ENCODE assay signal across 8 mouse cellular contexts in genomic region chr19:44266824-44267498, GRCm38 (mm10). TPM values are rescaled to one million over a fixed set of nuclear protein-coding genes. Genes with fewer than 3 reads are reported as not detected.
DNase-seq lines count a peak whose midpoint lies in the region; ATAC-seq lines count a peak whose summit lies in the region.

No protein-coding gene starts in this region.

- H3K9me3 ChIP-seq in hindbrain, embryonic 14.5 days (ENCODE audit: control insufficient read depth, low read length), result no peaks in the 10 kb centered on the region

- peak overlapping the region; percentile 49 for H3K4me3 ChIP-seq in hindbrain, embryonic 14.5 days (replicated peaks; ENCODE audit: low read length)

- peak overlapping the region; percentile 70 for H3K4me2 ChIP-seq in hindbrain, embryonic 14.5 days (replicated peaks)

- ATAC-seq in hindbrain, embryonic 14.5 days (ENCODE audit: low FRiP score), result peak; percentile 96

- peaks cover 6% of the 10 kb centered on the region; the same call in 1 of the 2 replicates for H3K4me1 ChIP-seq in hindbrain, embryonic 14.5 days (replicated peaks; ENCODE audit: control insufficient read depth, insufficient read depth, low read length)

- under 1% methylated on average over 43 of the region's 43 CpGs for WGBS in hindbrain, embryonic 14.5 days

- H3K27me3 ChIP-seq in hindbrain, embryonic 14.5 days (ENCODE audit: control insufficient read depth, insufficient read depth, low read length), result no peaks in the 10 kb centered on the region

- H3K27ac ChIP-seq in hindbrain, embryonic 14.5 days, result peak overlapping the region; percentile 93

- no peaks in the 10 kb centered on the region for H3K36me3 ChIP-seq in hindbrain, embryonic 14.5 days (replicated peaks; ENCODE audit: control insufficient read depth, insufficient read depth)

- peak overlapping the region; percentile 71 for H3K9ac ChIP-seq in hindbrain, embryonic 14.5 days

- peak; percentile 83 for DNase-seq in R1 (ENCODE audit: low read depth, low spot score)
- peak; percentile 92 to 95 for DNase-seq in cerebellum, postnatal 25 days
- peak; percentile 67 to 79 for DNase-seq in frontal cortex, postnatal 25 days (ENCODE audit: low spot score in 2 of 2)
- peak; percentile 78 for DNase-seq in hindbrain, embryonic 14.5 days (ENCODE audit: low spot score)
- DNase-seq in left cerebral cortex, adult 11 months (ENCODE audit: low spot score), result peak; percentile 86
- DNase-seq in lung, postnatal 36 days, result peak; percentile 93
- DNase-seq in retina, postnatal 7 days (ENCODE audit: low read depth, low spot score), result peak; percentile 67
- DNase-seq in urinary bladder, adult 18-20 months (ENCODE audit: low spot score in 2 of 2), result peak; percentile 84 to 88

RNA-seq across cellular contexts. Expression of gene Scd2, which starts 26.5 kb away (rescaled TPM):
- polyA plus RNA-seq in hindbrain, embryonic 14.5 days (2014; fragmentation: Nextera tagmentation; extraction: Ambion mirVana), result 323 and 381 TPM in 2 replicates

Comparison
In these comparisons a context has a peak if more than half of its experiments do, and no peak if none do; other contexts are left out.
1. Peak in every context shown above with its lines: DNase-seq, ATAC-seq, H3K4me3 ChIP-seq and H3K27ac ChIP-seq.